Mouse (Mus musculus): ENCODE data around the gene Tenm4. TPM values are rescaled to one million over a fixed set of nuclear protein-coding genes. Genes with fewer than 3 reads are reported as not detected.

The Tenm4 gene
- total and polyA plus RNA-seq, 3 experiments = 0.04 to 0.38 TPM; not detected in 1

- Histone ChIP-seq H3K27me3 (ENCODE audit: insufficient read depth, low read length) (no peaks in the 10 kb centered on the region; the same call in 1 of the 2 replicates), H3K4me1 (ENCODE audit: insufficient read depth, low read depth, low read length) (no peaks in the 10 kb centered on the region), H3K36me3 (replicated peaks) (no peaks in the 10 kb centered on the region), H3K9me3 (replicated peaks) (peaks cover 21% of the 10 kb centered on the region), H3K4me3 (ENCODE audit: low read depth, low read length) (no peak overlapping the region)
- no peak for ATAC-seq (ENCODE audit: extremely low read depth, insufficient number of reproducible peaks, low FRiP score, poor library complexity, severe bottlenecking)
- no peak for DNase-seq (ENCODE audit: low spot score)
- no peak for TF ChIP-seq GATA2 (IDR thresholded peaks at IDR 0.05; ENCODE audit: borderline replicate concordance, low read depth, low read length)
- no peak for TF ChIP-seq TAL1 (conservative IDR thresholded peaks at IDR 0.05; ENCODE audit: low read depth, low read length)
- TF ChIP-seq GATA1 (IDR thresholded peaks at IDR 0.05; ENCODE audit: borderline replicate concordance, low read length) = no peak
- no peak for TF ChIP-seq POLR2AphosphoS5 (IDR thresholded peaks at IDR 0.05; ENCODE audit: insufficient replicate concordance, low read depth, low read length)
- no peak for TF ChIP-seq CTCF (IDR thresholded peaks at IDR 0.05; ENCODE audit: low read depth, low read length)
Observed at GRCm38 (mm10) chr7:96796033-96796741, 625.1 kb downstream of the Tenm4 start.

DNA sequence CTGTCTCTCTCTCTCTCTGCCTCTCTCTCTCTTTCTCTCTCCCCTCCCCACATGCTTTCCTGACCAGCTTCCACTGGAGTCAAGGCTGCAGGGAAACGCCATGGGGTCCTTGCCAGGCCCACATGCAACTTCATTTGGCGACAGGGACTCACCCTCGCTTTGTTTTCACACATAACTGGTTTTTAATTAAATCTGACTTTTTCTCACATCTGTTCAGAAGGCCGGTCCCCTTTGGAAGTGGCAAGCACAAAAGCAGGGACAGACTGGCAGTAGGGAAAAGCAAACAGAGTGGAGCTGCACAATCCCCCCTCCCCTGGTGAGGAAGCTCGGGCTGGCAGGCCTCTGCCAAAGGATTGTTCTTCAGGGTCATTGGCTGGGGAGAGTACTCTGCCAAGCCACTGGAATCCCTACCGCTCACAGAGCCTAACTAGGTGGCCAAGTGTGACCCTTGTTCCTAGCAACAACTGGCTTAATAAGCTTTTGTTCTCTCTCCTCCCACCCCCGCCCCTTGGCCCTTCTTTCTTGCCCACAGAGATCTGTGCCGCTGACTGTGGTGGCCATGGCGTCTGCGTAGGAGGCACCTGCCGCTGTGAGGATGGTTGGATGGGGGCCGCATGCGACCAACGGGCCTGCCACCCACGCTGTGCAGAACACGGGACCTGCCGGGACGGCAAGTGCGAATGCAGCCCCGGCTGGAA lies 625.9 kb downstream of the Tenm4 start:
- Histone ChIP-seq H3K36me3 (replicated peaks) (no peaks in the 10 kb centered on the region), H3K4me1 (ENCODE audit: insufficient read depth, low read depth, low read length) (no peaks in the 10 kb centered on the region), H3K4me3 (ENCODE audit: low read depth, low read length) (no peak overlapping the region), H3K9me3 (replicated peaks) (peaks cover 21% of the 10 kb centered on the region), H3K27me3 (ENCODE audit: insufficient read depth, low read length) (no peaks in the 10 kb centered on the region; the same call in 1 of the 2 replicates)
- no peak for ATAC-seq (ENCODE audit: extremely low read depth, insufficient number of reproducible peaks, low FRiP score, poor library complexity, severe bottlenecking)
- TF ChIP-seq GATA1 (IDR thresholded peaks at IDR 0.05; ENCODE audit: borderline replicate concordance, low read length) = no peak
- TF ChIP-seq CTCF (IDR thresholded peaks at IDR 0.05; ENCODE audit: low read depth, low read length) = no peak
- no peak for TF ChIP-seq TAL1 (conservative IDR thresholded peaks at IDR 0.05; ENCODE audit: low read depth, low read length)
- TF ChIP-seq GATA2 (IDR thresholded peaks at IDR 0.05; ENCODE audit: borderline replicate concordance, low read depth, low read length) = no peak
- TF ChIP-seq POLR2AphosphoS5 (IDR thresholded peaks at IDR 0.05; ENCODE audit: insufficient replicate concordance, low read depth, low read length) = no peak
- no peak for DNase-seq (ENCODE audit: low spot score)

- Histone ChIP-seq H3K36me3 (replicated peaks) (no peaks in the 10 kb centered on the region), H3K4me1 (ENCODE audit: insufficient read depth, low read depth, low read length) (no peaks in the 10 kb centered on the region), H3K27me3 (ENCODE audit: insufficient read depth, low read length) (peaks cover 2% of the 10 kb centered on the region; the same call in 1 of the 2 replicates), H3K4me3 (ENCODE audit: low read depth, low read length) (no peak overlapping the region), H3K9me3 (replicated peaks) (peaks cover 19% of the 10 kb centered on the region)
- TF ChIP-seq GATA1 (IDR thresholded peaks at IDR 0.05; ENCODE audit: borderline replicate concordance, low read length) = no peak
- no peak for TF ChIP-seq CTCF (IDR thresholded peaks at IDR 0.05; ENCODE audit: low read depth, low read length)
- TF ChIP-seq TAL1 (conservative IDR thresholded peaks at IDR 0.05; ENCODE audit: low read depth, low read length) = no peak
- TF ChIP-seq POLR2AphosphoS5 (IDR thresholded peaks at IDR 0.05; ENCODE audit: insufficient replicate concordance, low read depth, low read length) = no peak
- TF ChIP-seq GATA2 (IDR thresholded peaks at IDR 0.05; ENCODE audit: borderline replicate concordance, low read depth, low read length) = no peak
- no peak for ATAC-seq (ENCODE audit: extremely low read depth, insufficient number of reproducible peaks, low FRiP score, poor library complexity, severe bottlenecking)
- no peak for DNase-seq (ENCODE audit: low spot score)
Observed at GRCm38 (mm10) chr7:96797716-96798332, 626.8 kb downstream of the Tenm4 start.

GRCm38 (mm10) chr7:96799816-96800215 lies 628.8 kb downstream of the Tenm4 start:
- no peak for DNase-seq (ENCODE audit: low spot score)
- Histone ChIP-seq H3K27me3 (ENCODE audit: insufficient read depth, low read length) (peaks cover 5% of the 10 kb centered on the region; the same call in 1 of the 2 replicates), H3K4me1 (ENCODE audit: insufficient read depth, low read depth, low read length) (no peaks in the 10 kb centered on the region), H3K4me3 (ENCODE audit: low read depth, low read length) (no peak overlapping the region), H3K36me3 (replicated peaks) (no peaks in the 10 kb centered on the region), H3K9me3 (replicated peaks) (peaks cover 19% of the 10 kb centered on the region)
- no peak for TF ChIP-seq CTCF (IDR thresholded peaks at IDR 0.05; ENCODE audit: low read depth, low read length)
- no peak for TF ChIP-seq POLR2AphosphoS5 (IDR thresholded peaks at IDR 0.05; ENCODE audit: insufficient replicate concordance, low read depth, low read length)
- no peak for TF ChIP-seq TAL1 (conservative IDR thresholded peaks at IDR 0.05; ENCODE audit: low read depth, low read length)
- no peak for TF ChIP-seq GATA1 (IDR thresholded peaks at IDR 0.05; ENCODE audit: borderline replicate concordance, low read length)
- no peak for TF ChIP-seq GATA2 (IDR thresholded peaks at IDR 0.05; ENCODE audit: borderline replicate concordance, low read depth, low read length)
- ATAC-seq (ENCODE audit: extremely low read depth, insufficient number of reproducible peaks, low FRiP score, poor library complexity, severe bottlenecking) = no peak

GRCm38 (mm10) chr7:96801368-96801767 lies 630.3 kb downstream of the Tenm4 start:
- H3K9me3 ChIP-seq (replicated peaks) = peaks cover 17% of the 10 kb centered on the region
- ATAC-seq (ENCODE audit: extremely low read depth, insufficient number of reproducible peaks, low FRiP score, poor library complexity, severe bottlenecking) (no peak), DNase-seq (ENCODE audit: low spot score) (no peak)
- no peak overlapping the region for H3K4me3 ChIP-seq (ENCODE audit: low read depth, low read length)
- no peaks in the 10 kb centered on the region for H3K4me1 ChIP-seq (ENCODE audit: insufficient read depth, low read depth, low read length)
- peaks cover 5% of the 10 kb centered on the region; the same call in 1 of the 2 replicates for H3K27me3 ChIP-seq (ENCODE audit: insufficient read depth, low read length)
- H3K36me3 ChIP-seq (replicated peaks) = no peaks in the 10 kb centered on the region
- TF ChIP-seq POLR2AphosphoS5 (IDR thresholded peaks at IDR 0.05; ENCODE audit: insufficient replicate concordance, low read depth, low read length) = no peak
- TF ChIP-seq GATA1 (IDR thresholded peaks at IDR 0.05; ENCODE audit: borderline replicate concordance, low read length) = no peak
- TF ChIP-seq CTCF (IDR thresholded peaks at IDR 0.05; ENCODE audit: low read depth, low read length) = no peak
- TF ChIP-seq TAL1 (conservative IDR thresholded peaks at IDR 0.05; ENCODE audit: low read depth, low read length) = no peak
- TF ChIP-seq GATA2 (IDR thresholded peaks at IDR 0.05; ENCODE audit: borderline replicate concordance, low read depth, low read length) = no peak

DNA sequence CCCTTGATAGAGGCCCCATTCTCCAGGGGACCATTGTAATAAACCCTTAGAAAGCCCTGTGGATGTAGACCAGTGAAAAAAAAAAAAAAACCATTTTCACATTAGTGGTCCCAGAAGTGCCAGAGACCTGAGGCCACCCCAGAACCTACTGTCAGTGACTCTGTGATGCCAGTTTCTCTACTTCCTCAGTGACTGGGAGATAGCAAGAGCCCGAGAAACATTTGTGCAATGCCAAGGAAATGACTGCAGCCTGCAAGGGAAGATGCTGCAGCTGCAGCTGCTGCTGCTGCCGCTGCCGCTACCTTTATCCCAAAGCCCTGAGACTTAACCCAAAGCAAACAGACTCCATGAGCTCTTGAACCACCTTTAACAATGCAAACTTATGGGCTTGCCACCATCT lies 631.2 kb downstream of the Tenm4 start:
- TF ChIP-seq POLR2AphosphoS5 (IDR thresholded peaks at IDR 0.05; ENCODE audit: insufficient replicate concordance, low read depth, low read length) (no peak), GATA1 (IDR thresholded peaks at IDR 0.05; ENCODE audit: borderline replicate concordance, low read length) (no peak), GATA2 (IDR thresholded peaks at IDR 0.05; ENCODE audit: borderline replicate concordance, low read depth, low read length) (no peak), CTCF (IDR thresholded peaks at IDR 0.05; ENCODE audit: low read depth, low read length) (no peak), TAL1 (conservative IDR thresholded peaks at IDR 0.05; ENCODE audit: low read depth, low read length) (no peak)
- H3K36me3 ChIP-seq (replicated peaks) = no peaks in the 10 kb centered on the region
- H3K4me3 ChIP-seq (ENCODE audit: low read depth, low read length) = no peak overlapping the region
- H3K4me1 ChIP-seq (ENCODE audit: insufficient read depth, low read depth, low read length) = no peaks in the 10 kb centered on the region
- DNase-seq (ENCODE audit: low spot score) (no peak), ATAC-seq (ENCODE audit: extremely low read depth, insufficient number of reproducible peaks, low FRiP score, poor library complexity, severe bottlenecking) (no peak)
- peaks cover 5% of the 10 kb centered on the region; the same call in 1 of the 2 replicates for H3K27me3 ChIP-seq (ENCODE audit: insufficient read depth, low read length)
- H3K9me3 ChIP-seq (replicated peaks) = peaks cover 11% of the 10 kb centered on the region

All from G1E (cell line).